Mouse (Mus musculus) adrenal gland, postnatal 25 days (tissue): ENCODE measurements around the gene Olfr786. TPM values are rescaled to one million over a fixed set of nuclear protein-coding genes. Genes with fewer than 3 reads are reported as not detected.

ENCODE experiments used
- DNase-seq: peaks from one replicate; pipeline ENCODE4 v3.0.0; 2021; ENCODE audit warnings: mixed read lengths
- long read RNA-seq: library from polyadenylated mRNA; stranded (forward); transcript quantifications from one replicate; pipeline ENCODE4 v2.0.0, GENCODE M21; 2021
- total RNA-seq: library from RNA; stranded (reverse); gene quantifications from 2 replicates; pipeline ENCODE4 v1.2.3, GENCODE M21; 2021

The Olfr786 gene
- not detected in 2 replicates for total RNA-seq
- long read RNA-seq = 0 reads

DNA sequence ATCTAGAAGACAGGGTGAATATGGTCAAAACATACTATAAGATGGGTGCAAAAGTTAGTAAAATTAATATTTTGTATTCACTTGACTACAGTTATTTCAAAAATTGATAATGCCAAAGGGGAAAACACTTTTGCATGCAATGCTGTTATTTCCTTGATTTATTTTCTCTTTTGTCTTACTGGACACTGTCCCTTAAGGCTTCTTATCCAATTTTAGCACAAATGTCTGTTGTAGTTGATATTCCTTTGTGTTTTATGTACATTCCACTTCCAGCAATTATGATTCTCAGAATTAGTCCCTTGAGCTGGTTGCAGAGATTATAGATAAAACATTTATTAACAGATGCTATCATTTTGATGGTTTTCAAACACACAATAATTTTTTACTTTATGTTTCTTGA, at the start of gene Olfr786:
Olfr786 (plus strand) TSS at position 301 of the 400 bp plus-strand sequence.
- DNase-seq = no peak

DNA sequence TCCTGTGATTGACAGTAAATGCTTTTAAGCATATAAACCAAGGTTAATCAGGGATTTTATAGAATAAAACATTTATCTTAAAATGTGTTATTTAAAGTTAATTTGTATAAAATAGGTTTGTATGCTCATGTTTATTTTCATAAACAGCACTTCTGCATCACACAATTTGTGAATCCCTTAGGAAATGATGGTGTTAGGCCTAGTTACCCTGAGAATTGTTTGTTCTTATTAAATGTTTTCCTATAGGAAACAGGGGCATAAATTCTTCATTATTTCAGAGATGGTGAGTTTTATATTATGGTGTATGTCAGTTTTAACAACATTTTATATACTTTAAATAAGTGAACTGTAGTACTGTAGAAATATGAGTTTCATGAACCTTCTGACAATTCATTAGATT, 43.3 kb upstream of the Olfr786 start, which contains the start of gene Olfr784:
Olfr784 (plus strand) TSS at position 301 of the 400 bp plus-strand sequence.
- no peak for DNase-seq

GRCm38 (mm10) chr10:129400892-129401291, 26.2 kb upstream of the Olfr786 start:
- no peak for DNase-seq

DNA sequence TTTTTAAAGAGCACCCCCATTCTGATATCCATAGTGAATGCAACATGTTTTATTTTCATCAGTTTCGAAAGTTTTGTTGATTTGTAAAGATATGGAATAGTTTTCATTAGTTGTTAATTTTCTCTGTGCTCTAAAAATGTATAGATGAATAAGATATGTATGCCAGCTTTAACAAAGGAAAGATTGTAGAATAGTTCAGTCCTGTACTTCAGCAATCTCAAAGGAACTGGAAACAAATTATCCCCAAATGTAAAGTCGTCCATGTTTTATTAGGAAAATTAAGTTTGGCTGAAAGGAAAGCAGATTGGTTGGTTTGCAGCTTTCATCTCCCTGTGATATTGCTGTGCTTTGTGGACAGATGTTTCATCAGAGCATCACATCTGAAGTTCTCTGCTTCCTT, 22.0 kb upstream of the Olfr786 start, which contains the start of gene Olfr785:
Olfr785 (plus strand) TSS at position 301 of the 400 bp plus-strand sequence.
- DNase-seq = no peak

DNA sequence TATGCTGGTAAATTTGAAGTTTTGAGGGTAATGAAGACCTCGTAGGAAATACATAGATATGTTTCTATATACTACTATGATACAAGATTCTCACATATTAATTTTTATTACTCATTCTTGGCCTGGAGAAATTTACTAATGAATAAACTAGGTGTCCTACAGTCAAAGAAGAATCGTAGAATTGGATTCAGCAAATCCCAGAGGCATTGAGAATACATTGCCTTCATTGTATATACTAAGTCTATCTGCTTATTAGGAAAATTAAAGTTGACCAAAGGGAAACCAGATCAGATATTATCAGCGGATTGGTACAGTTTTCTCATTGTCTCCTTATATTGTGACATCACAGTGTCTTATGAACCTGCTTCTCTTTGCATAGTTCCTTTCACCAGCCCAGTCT, 34.5 kb downstream of the Olfr786 start, which contains the start of gene Olfr787:
Olfr787 (plus strand) TSS at position 301 of the 400 bp plus-strand sequence.
- DNase-seq = no peak

- no peak for DNase-seq
Measured at GRCm38 (mm10) chr10:129470698-129471097, 43.6 kb downstream of the Olfr786 start, which contains the start of gene Olfr788. Olfr788 (plus strand) TSS chr10:129470998.

DNA sequence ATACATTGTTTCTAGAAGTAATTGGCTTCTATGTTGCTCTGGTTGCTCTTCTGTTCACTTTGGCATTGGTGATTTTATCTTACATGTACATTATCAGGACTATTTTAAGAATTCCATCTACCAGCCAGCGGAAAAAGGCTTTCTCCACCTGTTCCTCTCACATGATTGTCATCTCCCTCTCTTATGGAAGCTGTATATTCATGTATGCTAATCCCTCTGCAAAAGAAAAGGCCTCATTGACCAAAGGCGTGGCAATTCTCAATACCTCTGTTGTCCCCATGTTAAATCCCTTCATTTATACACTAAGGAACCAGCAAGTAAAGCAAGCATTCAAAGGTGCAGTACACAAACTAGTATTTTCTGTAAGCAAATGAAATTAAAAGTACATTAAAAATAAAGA, 46.1 kb downstream of the Olfr786 start:
- no peak for DNase-seq

DNA sequence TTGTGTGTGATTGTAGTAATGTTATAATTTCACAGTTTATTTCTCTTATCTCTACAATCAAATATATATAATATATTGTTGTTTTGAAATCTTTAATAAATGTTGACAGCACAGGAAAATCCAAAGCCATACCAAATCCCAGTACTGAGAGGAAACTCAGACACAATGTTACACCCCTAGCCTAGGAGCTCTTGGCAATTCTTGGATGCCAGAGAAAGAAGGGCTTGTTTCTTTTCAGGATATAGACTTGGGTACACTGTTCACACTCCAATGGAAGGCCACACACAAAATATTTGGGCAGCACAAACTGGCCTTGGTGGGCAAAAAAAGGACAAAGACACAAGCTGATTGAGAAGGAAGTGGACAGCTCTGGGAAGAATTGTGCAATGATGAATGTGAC, 46.6 kb downstream of the Olfr786 start:
- DNase-seq = no peak

DNA sequence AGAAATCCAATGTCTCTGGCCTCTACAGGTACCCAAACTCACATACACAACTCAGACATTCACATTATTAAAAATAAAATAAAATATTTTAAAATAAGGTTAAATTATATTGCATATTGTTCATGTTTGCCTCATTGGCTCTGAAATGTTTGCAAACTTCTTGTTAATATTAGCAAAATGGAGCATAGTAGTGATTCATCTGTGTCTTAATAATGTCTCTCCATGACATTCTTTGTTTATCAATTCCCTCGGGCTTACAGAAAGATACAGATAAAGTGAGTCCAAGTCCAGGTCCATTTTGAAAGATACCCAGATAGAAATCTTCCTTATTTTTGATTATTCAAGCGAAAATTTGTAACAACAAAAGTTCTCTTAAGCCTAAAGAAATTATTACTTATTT, 57.3 kb downstream of the Olfr786 start, which contains the start of gene Olfr789:
Olfr789 (plus strand) TSS at position 301 of the 400 bp plus-strand sequence.
- DNase-seq = no peak

Other genes starting within 250 kb of the Olfr786 start
- not detected in 2 replicates for gene Olfr772, start 249.4 kb upstream of the Olfr786 start, total RNA-seq
- not detected in 2 replicates for gene Olfr773, start 239.9 kb upstream of the Olfr786 start, total RNA-seq
- not detected in 2 replicates for gene Olfr774, start 191.1 kb upstream of the Olfr786 start, total RNA-seq
- gene Olfr775, start 178.9 kb upstream of the Olfr786 start, total RNA-seq = not detected in 2 replicates
- not detected in 2 replicates for gene Olfr776, start 168.2 kb upstream of the Olfr786 start, total RNA-seq
- gene Olfr777, start 155.8 kb upstream of the Olfr786 start, total RNA-seq = not detected in 2 replicates
- not detected in 2 replicates for gene Olfr780, start 109.2 kb upstream of the Olfr786 start, total RNA-seq
- not detected in 2 replicates for gene Olfr781, start 98.5 kb upstream of the Olfr786 start, total RNA-seq
- gene Olfr782, start 78.5 kb upstream of the Olfr786 start, total RNA-seq = not detected in 2 replicates
- gene Olfr784, start 43.2 kb upstream of the Olfr786 start, total RNA-seq = not detected in 2 replicates
- gene Olfr785, start 21.9 kb upstream of the Olfr786 start, total RNA-seq = not detected in 2 replicates
- not detected in 2 replicates for gene Olfr787, start 34.6 kb downstream of the Olfr786 start, total RNA-seq
- not detected in 2 replicates for gene Olfr788, start 43.7 kb downstream of the Olfr786 start, total RNA-seq
- gene Olfr789, start 57.4 kb downstream of the Olfr786 start, total RNA-seq = not detected in 2 replicates
- not detected in 2 replicates for gene Olfr790, start 71.2 kb downstream of the Olfr786 start, total RNA-seq
- gene Olfr791, start 94.5 kb downstream of the Olfr786 start, total RNA-seq = not detected in 2 replicates
- not detected in 2 replicates for gene Olfr792, start 111.9 kb downstream of the Olfr786 start, total RNA-seq
- gene Olfr794, start 140.3 kb downstream of the Olfr786 start, total RNA-seq = not detected in 2 replicates
- gene Olfr796, start 185.3 kb downstream of the Olfr786 start, total RNA-seq = not detected in 2 replicates
- not detected in 2 replicates for gene Olfr798, start 200.6 kb downstream of the Olfr786 start, total RNA-seq
- gene Olfr799, start 210.2 kb downstream of the Olfr786 start, total RNA-seq = not detected in 2 replicates
- not detected in 2 replicates for gene Olfr800, start 230.4 kb downstream of the Olfr786 start, total RNA-seq
- not detected in 2 replicates for gene Olfr801, start 246.6 kb downstream of the Olfr786 start, total RNA-seq